8 mouse cellular contexts compared by ENCODE assay signal in genomic region chr8:70776496-70777444, GRCm38 (mm10). TPM values are rescaled to one million over a fixed set of nuclear protein-coding genes. Genes with fewer than 3 reads are reported as not detected.
DNase-seq lines count a peak whose midpoint lies in the region; ATAC-seq and TF ChIP-seq lines count a peak whose summit lies in the region.

Gene Pik3r2 (minus strand): TSS chr8:70776713.

- peak; percentile 95 for TF ChIP-seq POLR2A in olfactory bulb, adult 2 months (IDR thresholded peaks at IDR 0.05; ENCODE audit: insufficient read depth, low read depth, low read length)
- TF ChIP-seq POLR2A in thymus, adult 2 months (IDR thresholded peaks at IDR 0.05; ENCODE audit: control insufficient read depth, extremely low read depth, insufficient read depth, low read length, poor library complexity): peak; percentile 49

- TF ChIP-seq CTCF in layer of hippocampus, adult 2 months (conservative IDR thresholded peaks at IDR 0.05): peak; percentile 42
- peak; percentile 58 for TF ChIP-seq CTCF in lung, embryonic 14.5 days (IDR thresholded peaks at IDR 0.05; ENCODE audit: low read depth)
- no peak for TF ChIP-seq CTCF in olfactory bulb, adult 2 months (IDR thresholded peaks at IDR 0.05; ENCODE audit: insufficient read depth, low read depth, low read length)
- peak; percentile 54; the same call in 1 of the 2 replicates for TF ChIP-seq CTCF in thymus, adult 2 months (IDR thresholded peaks at IDR 0.05; ENCODE audit: borderline replicate concordance, control insufficient read depth, extremely low read depth, insufficient read depth, low read length, poor library complexity)

- H3K9me3 ChIP-seq in ES-E14 (ENCODE audit: control insufficient read depth, insufficient read depth, low read depth, low read length): no peaks in the 10 kb centered on the region
- H3K9me3 ChIP-seq in forebrain, embryonic 16.5 days (ENCODE audit: control insufficient read depth, low read length): no peaks in the 10 kb centered on the region
- H3K9me3 ChIP-seq in lung, embryonic 14.5 days (ENCODE audit: low read depth, low read length): no peaks in the 10 kb centered on the region

- peak; percentile 94 for ATAC-seq in forebrain, embryonic 16.5 days
- peak; percentile 92 for ATAC-seq in lung, embryonic 14.5 days (ENCODE audit: insufficient read depth)

- H3K27ac ChIP-seq in ES-E14 (ENCODE audit: insufficient read depth, low read depth, low read length, poor library complexity, severe bottlenecking): peak within 1 kb of the TSS; percentile 80
- H3K27ac ChIP-seq in forebrain, embryonic 16.5 days (ENCODE audit: low read length): peak within 1 kb of the TSS; percentile 99
- H3K27ac ChIP-seq in layer of hippocampus, adult 2 months: peak within 1 kb of the TSS; percentile 98
- H3K27ac ChIP-seq in lung, embryonic 14.5 days (ENCODE audit: low read depth): peak within 1 kb of the TSS; percentile 99
- H3K27ac ChIP-seq in olfactory bulb, adult 2 months (ENCODE audit: insufficient read depth, low read depth, low read length): peak within 1 kb of the TSS; percentile 99
- H3K27ac ChIP-seq in thymus, adult 2 months (ENCODE audit: control insufficient read depth, insufficient read depth, low read length): peak within 1 kb of the TSS; percentile 85

- H3K4me1 ChIP-seq in ES-E14 (ENCODE audit: control insufficient read depth in 2 of 2, insufficient read depth in 2 of 2, low read length in 2 of 2, poor library complexity in 1 of 2): peaks cover 2 to 30% of the 10 kb centered on the region in 2 experiments; a peak in 2 of 4 replicates
- H3K4me1 ChIP-seq in forebrain, embryonic 16.5 days (replicated peaks; ENCODE audit: control insufficient read depth, insufficient read depth, low read length): peaks cover 48% of the 10 kb centered on the region
- peaks cover 17% of the 10 kb centered on the region for H3K4me1 ChIP-seq in lung, embryonic 14.5 days (ENCODE audit: insufficient read depth)
- peaks cover 52% of the 10 kb centered on the region for H3K4me1 ChIP-seq in olfactory bulb, adult 2 months (ENCODE audit: control insufficient read depth, insufficient read depth, low read length)
- peaks cover 15% of the 10 kb centered on the region for H3K4me1 ChIP-seq in thymus, adult 2 months (replicated peaks; ENCODE audit: control insufficient read depth, insufficient read depth, low read length)

- under 1% methylated on average over 92 of the region's 94 CpGs for WGBS in forebrain, embryonic 16.5 days
- WGBS in lung, embryonic 14.5 days: under 1% methylated on average over 91 of the region's 94 CpGs
- under 1% methylated on average over 94 of the region's 94 CpGs for WGBS in olfactory bulb, adult 2 months
- under 1% methylated on average over 94 of the region's 94 CpGs for WGBS in thymus, adult 2 months

- peak within 1 kb of the TSS; percentile 94 for H3K9ac ChIP-seq in ES-E14 (ENCODE audit: insufficient read depth, low read depth, low read length, poor library complexity, severe bottlenecking)
- H3K9ac ChIP-seq in forebrain, embryonic 16.5 days (replicated peaks; ENCODE audit: low read depth, low read length): peak within 1 kb of the TSS; percentile 99
- peak within 1 kb of the TSS; percentile 93 for H3K9ac ChIP-seq in lung, embryonic 14.5 days

- in situ Hi-C loops in ES-E14 (cut with MboI; ENCODE audit: low sequenced_read_pairs in 2 of 2, unreplicated experiment in 2 of 2): no loop called here

- H3K4me3 ChIP-seq in ES-E14 (ENCODE audit: insufficient read depth in 1 of 2, low read depth in 1 of 2, low read length in 2 of 2, poor library complexity in 1 of 2, severe bottlenecking in 1 of 2): peak within 1 kb of the TSS; percentile 80 to 89
- peak within 1 kb of the TSS; percentile 85 for H3K4me3 ChIP-seq in forebrain, embryonic 16.5 days (replicated peaks; ENCODE audit: low read length)
- peak within 1 kb of the TSS; percentile 83 for H3K4me3 ChIP-seq in layer of hippocampus, adult 2 months
- H3K4me3 ChIP-seq in lung, embryonic 14.5 days (ENCODE audit: low read depth, low read length): peak within 1 kb of the TSS; percentile 90
- H3K4me3 ChIP-seq in olfactory bulb, adult 2 months (ENCODE audit: insufficient read depth, low read depth, low read length): peak within 1 kb of the TSS; percentile 78
- H3K4me3 ChIP-seq in thymus, adult 2 months (ENCODE audit: control insufficient read depth, insufficient read depth, low read length): peak within 1 kb of the TSS; percentile 59

- intact Hi-C loops in heart, postnatal 36 days (cut with DNase I): loop anchor here (2.0 kb wide), 1 partner anchor 16 kb away; no protein-coding TSS in a partner anchor

- peak; percentile 93 for DNase-seq in ES-E14 (ENCODE audit: low read depth, low spot score)
- DNase-seq in cerebellum, adult 11-12 months: peak; percentile 97
- peak; percentile 99 for DNase-seq in heart, postnatal 36 days
- DNase-seq in layer of hippocampus, adult 2 months (ENCODE audit: low spot score in 2 of 2): peak; percentile 97 to 99
- DNase-seq in lung, embryonic 14.5 days: peak; percentile 99
- peak; percentile 98 for DNase-seq in thymus, adult 2 months

- H3K4me2 ChIP-seq in forebrain, embryonic 16.5 days (ENCODE audit: low read length): peak within 1 kb of the TSS; percentile 94
- H3K4me2 ChIP-seq in lung, embryonic 14.5 days: peak within 1 kb of the TSS; percentile 89

- H3K36me3 ChIP-seq in ES-E14 (ENCODE audit: control insufficient read depth, insufficient read depth, low read length, poor library complexity, severe bottlenecking): peaks cover 25% of the 10 kb centered on the region; the same call in 1 of the 2 replicates
- H3K36me3 ChIP-seq in forebrain, embryonic 16.5 days (ENCODE audit: control insufficient read depth, insufficient read depth): peaks cover 17% of the 10 kb centered on the region
- peaks cover 68% of the 10 kb centered on the region for H3K36me3 ChIP-seq in lung, embryonic 14.5 days (ENCODE audit: insufficient read depth)
- H3K36me3 ChIP-seq in thymus, adult 2 months (ENCODE audit: control insufficient read depth, insufficient read depth, low read length): peaks cover 27% of the 10 kb centered on the region

- no peaks in the 10 kb centered on the region for H3K27me3 ChIP-seq in forebrain, embryonic 16.5 days (replicated peaks; ENCODE audit: control insufficient read depth, insufficient read depth, low read length)
- H3K27me3 ChIP-seq in lung, embryonic 14.5 days (ENCODE audit: insufficient read depth, low read length): no peaks in the 10 kb centered on the region
- H3K27me3 ChIP-seq in thymus, adult 2 months (ENCODE audit: control insufficient read depth, insufficient read depth, low read length): no peaks in the 10 kb centered on the region

TF ChIP-seq in ES-E14, 5 proteins besides CTCF, POLR2A, EP300 and RAD21:
- peak; percentile 95 for TF ChIP-seq CHD2 (IDR thresholded peaks at IDR 0.05; ENCODE audit: low read depth, low read length)
- no peak for TF ChIP-seq MAFK (IDR thresholded peaks at IDR 0.05; ENCODE audit: insufficient read depth, low read depth, low read length)
- peak; percentile 43; the same call in 1 of the 2 replicates for TF ChIP-seq HCFC1 (IDR thresholded peaks at IDR 0.05; ENCODE audit: borderline replicate concordance, insufficient read depth, low read length)
TF ChIP-seq in ES-E14: peak in this region for 2.

RNA-seq across cellular contexts. Expression of gene Pik3r2, which starts in this region (rescaled TPM):
- 52.7 and 71.0 TPM in 2 replicates for total RNA-seq in ES-E14 (2012; rRNA removed)
- polyA plus RNA-seq in forebrain, embryonic 16.5 days (2015; fragmentation: Nextera tagmentation; extraction: Ambion mirVana): 145 and 149 TPM in 2 replicates
- 10 to 100 TPM; 23.6 to 24.5 TPM for total RNA-seq in heart, postnatal 36 days (2021)
- total RNA-seq in layer of hippocampus, adult 2 months (2021): 100 to 1,000 TPM; 160 to 169 TPM
- polyA plus RNA-seq in lung, embryonic 14.5 days (2014; fragmentation: Nextera tagmentation; extraction: Ambion mirVana): 46.5 and 52.4 TPM in 2 replicates
- not detected in 2 replicates for polyA plus RNA-seq in olfactory bulb, adult 2 months (2012; ENCODE audit: insufficient read depth, insufficient read length, low replicate concordance, missing spikeins)
- polyA plus RNA-seq in thymus, adult 2 months (2012; rRNA removed): 124 and 136 TPM in 2 replicates

Comparison
In these comparisons a context has a peak if more than half of its experiments do, and no peak if none do; other contexts are left out.
1. Peak in every context shown above with its lines: DNase-seq, ATAC-seq, H3K4me3 ChIP-seq and H3K27ac ChIP-seq.
2. RNA of gene Pik3r2 (polyA plus RNA-seq): 145 to 149 TPM in forebrain, embryonic 16.5 days, 124 to 136 TPM in thymus, adult 2 months and 46.5 to 52.4 TPM in lung, embryonic 14.5 days; not detected in olfactory bulb, adult 2 months; every median in the first group is over 10 times any median in the second.